Mouse (Mus musculus): Measurements from ENCODE around the gene Uhrf1bp1. TPM values are rescaled to one million over a fixed set of nuclear protein-coding genes. Genes with fewer than 3 reads are reported as not detected.

Uhrf1bp1 gene
- 4.5 and 5.0 TPM in 2 replicates for polyA plus RNA-seq (2016; fragmentation: Nextera tagmentation; extraction: Ambion mirVana)

GRCm38 (mm10) chr17:27856265-27856797 is at the start of gene Uhrf1bp1:
Gene Uhrf1bp1 (plus strand): TSS chr17:27856441.
- Histone ChIP-seq H3K4me1 (peaks cover 53% of the 10 kb centered on the region), H3K4me2 (peak within 1 kb of the TSS; percentile 99), H3K4me3 (peak within 1 kb of the TSS; percentile 94), H3K9me3 (replicated peaks) (no peaks in the 10 kb centered on the region), H3K27ac (peak within 1 kb of the TSS; percentile 89), H3K36me3 (peaks cover 29% of the 10 kb centered on the region), H3K27me3 (replicated peaks) (no peaks in the 10 kb centered on the region), H3K9ac (peak within 1 kb of the TSS; percentile 94)
- peak; percentile 77 for ATAC-seq
- under 1% methylated on average over 54 of the region's 54 CpGs for WGBS (ENCODE audit: insufficient replicate concordance)

GRCm38 (mm10) chr17:27807542-27808078 is 48.6 kb upstream of the Uhrf1bp1 start:
- Histone ChIP-seq H3K27ac (no peak overlapping the region), H3K9me3 (replicated peaks) (no peaks in the 10 kb centered on the region), H3K36me3 (peaks cover 13% of the 10 kb centered on the region; the same call in 1 of the 2 replicates), H3K4me3 (no peak overlapping the region), H3K4me1 (peaks cover 76% of the 10 kb centered on the region), H3K4me2 (no peak overlapping the region), H3K27me3 (replicated peaks) (no peaks in the 10 kb centered on the region), H3K9ac (no peak overlapping the region)
- no peak for ATAC-seq
- WGBS (ENCODE audit: insufficient replicate concordance) = 60% methylated on average over 2 of the region's 2 CpGs

- no peak overlapping the region for H3K4me2 ChIP-seq
- H3K9me3 ChIP-seq (replicated peaks) = no peaks in the 10 kb centered on the region
- 0 out of 2 replicates have a peak, but pooled peaks cover 10% of the 10 kb centered on the region for H3K36me3 ChIP-seq
- no peak overlapping the region for H3K9ac ChIP-seq
- 78% methylated on average over 16 of the region's 16 CpGs for WGBS (ENCODE audit: insufficient replicate concordance)
- no peak for ATAC-seq
- H3K4me3 ChIP-seq = no peak overlapping the region
- H3K27me3 ChIP-seq (replicated peaks) = no peaks in the 10 kb centered on the region
- H3K27ac ChIP-seq = peak overlapping the region; percentile 5; the same call in 1 of the 2 replicates
- H3K4me1 ChIP-seq = peaks cover 62% of the 10 kb centered on the region
Observed at GRCm38 (mm10) chr17:27810569-27811331, 45.5 kb upstream of the Uhrf1bp1 start.

GRCm38 (mm10) chr17:27811980-27812379 is 44.3 kb upstream of the Uhrf1bp1 start:
- Histone ChIP-seq H3K4me1 (peaks cover 61% of the 10 kb centered on the region), H3K4me2 (no peak overlapping the region), H3K36me3 (0 out of 2 replicates have a peak, but pooled peaks cover 10% of the 10 kb centered on the region), H3K27me3 (replicated peaks) (no peaks in the 10 kb centered on the region), H3K27ac (no peak overlapping the region), H3K9ac (no peak overlapping the region), H3K9me3 (replicated peaks) (no peaks in the 10 kb centered on the region), H3K4me3 (no peak overlapping the region)
- 69% methylated on average over 3 of the region's 3 CpGs for WGBS (ENCODE audit: insufficient replicate concordance)
- no peak for ATAC-seq

GRCm38 (mm10) chr17:27814606-27815005 is 41.6 kb upstream of the Uhrf1bp1 start:
- H3K4me3 ChIP-seq = no peak overlapping the region
- no peak overlapping the region for H3K9ac ChIP-seq
- H3K4me1 ChIP-seq = peaks cover 77% of the 10 kb centered on the region
- H3K4me2 ChIP-seq = no peak overlapping the region
- ATAC-seq = no peak
- H3K9me3 ChIP-seq (replicated peaks) = no peaks in the 10 kb centered on the region
- no peak overlapping the region for H3K27ac ChIP-seq
- H3K27me3 ChIP-seq (replicated peaks) = no peaks in the 10 kb centered on the region
- H3K36me3 ChIP-seq = 0 out of 2 replicates have a peak, but pooled peaks cover 10% of the 10 kb centered on the region

GRCm38 (mm10) chr17:27819011-27819410 is 37.2 kb upstream of the Uhrf1bp1 start:
- no peak for ATAC-seq
- WGBS (ENCODE audit: insufficient replicate concordance) = 19% methylated on average over 7 of the region's 7 CpGs
- Histone ChIP-seq H3K4me3 (peak overlapping the region; percentile 97), H3K9ac (peak overlapping the region; percentile 97), H3K36me3 (no peaks in the 10 kb centered on the region), H3K27ac (peak overlapping the region; percentile 93), H3K27me3 (replicated peaks) (no peaks in the 10 kb centered on the region), H3K4me1 (peaks cover 66% of the 10 kb centered on the region), H3K4me2 (peak overlapping the region; percentile 86), H3K9me3 (replicated peaks) (no peaks in the 10 kb centered on the region)

GRCm38 (mm10) chr17:27819521-27819970 is 36.7 kb upstream of the Uhrf1bp1 start:
- Histone ChIP-seq H3K9me3 (replicated peaks) (no peaks in the 10 kb centered on the region), H3K27ac (peak overlapping the region; percentile 93), H3K9ac (peak overlapping the region; percentile 97), H3K4me2 (peak overlapping the region; percentile 86), H3K27me3 (replicated peaks) (no peaks in the 10 kb centered on the region), H3K4me1 (peaks cover 63% of the 10 kb centered on the region), H3K36me3 (no peaks in the 10 kb centered on the region), H3K4me3 (peak overlapping the region; percentile 97)
- under 1% methylated on average over 20 of the region's 20 CpGs for WGBS (ENCODE audit: insufficient replicate concordance)
- ATAC-seq = no peak

GRCm38 (mm10) chr17:27819971-27820567 is 36.2 kb upstream of the Uhrf1bp1 start:
- Histone ChIP-seq H3K9ac (peak overlapping the region; percentile 97), H3K27ac (peak overlapping the region; percentile 93), H3K27me3 (replicated peaks) (no peaks in the 10 kb centered on the region), H3K36me3 (no peaks in the 10 kb centered on the region), H3K9me3 (replicated peaks) (no peaks in the 10 kb centered on the region), H3K4me1 (peaks cover 65% of the 10 kb centered on the region), H3K4me2 (peak overlapping the region; percentile 86), H3K4me3 (peak overlapping the region; percentile 97)
- peak; percentile 28 for ATAC-seq
- WGBS (ENCODE audit: insufficient replicate concordance) = under 1% methylated on average over 42 of the region's 62 CpGs

- Histone ChIP-seq H3K27ac (peak within 1 kb of the TSS; percentile 94), H3K27me3 (replicated peaks) (no peaks in the 10 kb centered on the region), H3K36me3 (no peaks in the 10 kb centered on the region), H3K4me1 (peaks cover 67% of the 10 kb centered on the region), H3K4me3 (peak within 1 kb of the TSS; percentile 97), H3K9ac (peak within 1 kb of the TSS; percentile 97), H3K9me3 (replicated peaks) (no peaks in the 10 kb centered on the region), H3K4me2 (peak within 1 kb of the TSS; percentile 86)
- ATAC-seq = peak; percentile 93
- 2% methylated on average over 42 of the region's 56 CpGs for WGBS (ENCODE audit: insufficient replicate concordance)
Observed at GRCm38 (mm10) chr17:27820568-27821406, 35.5 kb upstream of the Uhrf1bp1 start, which contains the start of gene D17Wsu92e. Gene D17Wsu92e (minus strand): TSS chr17:27820648.

- Histone ChIP-seq H3K4me2 (peak overlapping the region; percentile 86), H3K9ac (peak overlapping the region; percentile 74), H3K9me3 (replicated peaks) (no peaks in the 10 kb centered on the region), H3K4me1 (peaks cover 68% of the 10 kb centered on the region), H3K4me3 (peak overlapping the region; percentile 97), H3K27ac (peak overlapping the region; percentile 94), H3K36me3 (no peaks in the 10 kb centered on the region), H3K27me3 (replicated peaks) (no peaks in the 10 kb centered on the region)
- WGBS (ENCODE audit: insufficient replicate concordance) = 29% methylated on average over 9 of the region's 9 CpGs
- peak; percentile 25; the same call in 1 of the 2 replicates for ATAC-seq
Observed at GRCm38 (mm10) chr17:27821407-27822338, 34.6 kb upstream of the Uhrf1bp1 start.

All from liver, embryonic 12.5 days (tissue).